Mouse (Mus musculus) limb, embryonic 13.5 days (tissue): ENCODE measurements at regions not wholly inside any gene's neighbourhood (a gene's known extent, or its start where the extent isn't known, plus 50 kb on each side); places are given as distances from the start of the nearest gene placed in this dataset.

Source experiments
- ATAC-seq: fragments of 200-750 bp; cut with Nextera tagmentation; 2 replicates; pipeline ENCODE4 v1.8.0; 2017; ENCODE audit warnings: low read depth, moderate number of reproducible peaks, moderate TSS enrichment; ENCODE audit not compliant: low FRiP score
- H3K27ac ChIP-seq: fragments of 300-500 bp; sonication (generic); 2 replicates; pipeline ENCODE4 v1.5.1; 2015; ENCODE audit warnings: inconsistent platforms, mild to moderate bottlenecking, moderate library complexity
- H3K27me3 ChIP-seq: fragments of 300-500 bp; sonication (generic); 2 replicates; pipeline ENCODE4 v1.6.1; 2015; ENCODE audit warnings: mild to moderate bottlenecking, inconsistent platforms
- H3K36me3 ChIP-seq: fragments of 300-500 bp; sonication (generic); 2 replicates; pipeline ENCODE4 v1.6.1; 2015; ENCODE audit warnings: inconsistent platforms, mild to moderate bottlenecking, moderate library complexity
- H3K4me1 ChIP-seq: fragments of 300-500 bp; sonication (generic); 2 replicates; pipeline ENCODE4 v1.6.1; 2015; ENCODE audit warnings: inconsistent platforms
- H3K4me2 ChIP-seq: fragments of 300-500 bp; sonication (generic); replicated peaks from 2 replicates; pipeline ENCODE4 v1.6.1; 2015; ENCODE audit warnings: inconsistent platforms, mild to moderate bottlenecking, moderate library complexity
- H3K4me3 ChIP-seq: fragments of 300-500 bp; sonication (generic); 2 replicates; pipeline ENCODE4 v1.5.1; 2015; ENCODE audit warnings: moderate library complexity, mild to moderate bottlenecking, inconsistent platforms
- H3K9ac ChIP-seq: fragments of 300-500 bp; sonication (generic); 2 replicates; pipeline ENCODE4 v1.6.1; 2015; ENCODE audit warnings: mild to moderate bottlenecking, inconsistent platforms
- H3K9me3 ChIP-seq: fragments of 300-500 bp; sonication (generic); 2 replicates; pipeline ENCODE4 v1.6.1; 2016; ENCODE audit warnings: inconsistent platforms
- WGBS: fragments of 180-500 bp; shearing (Covaris S2); methylation state at CpG from one replicate; pipeline ENCODE4 v1.1.7; 2015; 5-methylcytosine and 5-hydroxymethylcytosine counted together

DNA sequence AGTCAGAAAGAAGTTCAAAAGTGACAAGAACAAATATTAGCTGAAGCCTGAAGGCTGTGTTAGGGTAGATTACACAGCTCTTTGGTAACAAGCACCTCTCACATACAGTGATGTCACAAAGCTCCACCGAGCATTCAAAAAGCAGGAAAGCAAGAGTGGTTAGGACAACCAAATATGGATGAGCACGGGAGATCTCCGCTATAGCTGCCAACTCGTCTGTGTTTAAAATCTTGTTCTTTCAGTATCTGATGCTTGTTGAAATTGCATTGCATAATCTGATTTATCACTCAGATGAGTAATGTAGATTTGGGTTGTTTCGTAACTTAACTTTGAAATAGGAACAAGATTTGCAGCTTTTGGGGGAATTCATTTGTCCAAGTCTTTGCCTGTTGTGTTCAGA lies 652.8 kb downstream of the Bckdhb start:
- no peaks in the 10 kb centered on the region for H3K27me3 ChIP-seq
- ATAC-seq = no peak
- 82% methylated on average over 5 of the region's 5 CpGs for WGBS

DNA sequence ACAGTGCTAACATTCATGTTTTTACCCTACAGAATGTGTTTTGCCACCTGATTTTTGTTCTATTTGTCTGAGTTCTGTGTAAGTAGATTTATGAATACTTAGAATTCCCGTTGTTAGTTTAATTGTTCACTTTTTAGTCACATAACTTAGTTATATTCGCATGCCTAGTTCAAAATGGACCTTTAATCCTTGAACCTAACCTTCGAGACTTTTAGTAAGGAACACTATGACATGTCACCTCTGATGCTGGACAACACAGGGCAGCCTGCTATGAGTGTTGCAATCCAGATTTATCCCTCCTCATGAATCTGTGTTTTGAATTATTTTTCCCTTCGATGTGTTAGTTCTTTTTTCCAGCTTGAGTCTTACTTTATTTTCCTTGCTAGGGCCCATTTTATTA lies 662.8 kb downstream of the Bckdhb start:
- Histone ChIP-seq H3K9me3 (no peaks in the 10 kb centered on the region), H3K4me1 (no peaks in the 10 kb centered on the region), H3K9ac (no peak overlapping the region), H3K36me3 (no peaks in the 10 kb centered on the region), H3K4me2 (no peak overlapping the region), H3K27me3 (no peaks in the 10 kb centered on the region), H3K4me3 (no peak overlapping the region), H3K27ac (no peak overlapping the region)
- no peak for ATAC-seq
- WGBS = 73% methylated on average over 4 of the region's 4 CpGs

More for the DNA sequence above, 652.8 kb downstream of the Bckdhb start:
- no peak overlapping the region for H3K4me3 ChIP-seq
- no peak overlapping the region for H3K9ac ChIP-seq
- no peak overlapping the region for H3K27ac ChIP-seq
- no peaks in the 10 kb centered on the region for H3K4me1 ChIP-seq
- H3K9me3 ChIP-seq = no peaks in the 10 kb centered on the region
- no peaks in the 10 kb centered on the region for H3K36me3 ChIP-seq
- no peak overlapping the region for H3K4me2 ChIP-seq

DNA sequence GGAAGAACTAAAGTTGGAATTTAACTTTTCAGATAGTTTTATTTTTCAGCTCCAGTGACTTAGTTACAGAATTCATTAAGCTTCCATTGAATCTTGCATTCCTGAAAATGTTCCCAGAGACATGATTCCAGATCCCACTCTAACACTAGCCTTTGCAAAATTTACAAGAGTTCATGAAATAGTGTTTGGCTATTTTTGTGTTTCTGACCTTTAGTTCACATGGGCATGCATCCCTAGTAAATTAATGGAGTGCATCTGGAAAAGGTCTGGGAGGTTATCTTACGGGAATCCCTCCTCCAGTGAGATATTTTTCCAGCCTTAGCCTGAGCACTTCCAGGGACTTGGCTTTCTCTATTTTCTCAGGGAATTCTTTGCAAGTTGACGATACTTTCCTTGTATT lies 669.8 kb downstream of the Bckdhb start:
- Histone ChIP-seq H3K4me1 (no peaks in the 10 kb centered on the region), H3K9ac (no peak overlapping the region), H3K27ac (no peak overlapping the region), H3K9me3 (no peaks in the 10 kb centered on the region), H3K4me2 (no peak overlapping the region), H3K36me3 (no peaks in the 10 kb centered on the region), H3K27me3 (no peaks in the 10 kb centered on the region), H3K4me3 (no peak overlapping the region)
- ATAC-seq = no peak
- WGBS = 76% methylated on average over 2 of the region's 2 CpGs
